In the genomic region with DNA sequence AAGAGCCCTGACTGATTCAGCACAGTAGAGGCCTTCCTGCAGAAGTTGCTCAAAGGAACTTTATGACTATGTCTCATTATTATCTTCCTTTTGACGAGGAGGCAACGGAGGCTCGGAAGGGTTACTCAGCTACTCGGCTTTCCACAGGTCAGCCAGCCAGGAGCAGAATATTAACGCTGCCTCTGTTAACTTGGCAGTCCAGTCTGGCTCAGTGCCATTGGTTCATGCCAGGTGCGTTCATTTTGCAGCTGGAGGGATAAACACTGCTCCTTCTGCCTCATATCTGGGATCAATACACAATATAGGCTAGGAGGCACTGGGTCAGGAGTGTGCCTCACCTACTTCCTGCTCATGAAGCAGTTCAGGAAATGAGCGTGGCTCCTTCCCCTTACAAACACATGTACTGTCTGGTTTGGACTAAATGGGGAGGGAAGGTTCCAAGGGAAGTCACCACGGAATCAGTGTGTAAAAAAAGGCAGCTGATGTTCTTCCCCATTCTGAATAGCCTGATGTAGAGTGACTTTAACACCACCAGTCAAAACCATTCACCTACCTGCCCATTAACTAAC, we compare ENCODE assay signal across 12 mouse cellular contexts. TPM values are rescaled to one million over a fixed set of nuclear protein-coding genes. Genes with fewer than 3 reads are reported as not detected.
A peak's percentile ranks its signal among the peaks of the same experiment; 100 is the strongest.
DNase-seq lines count a peak whose midpoint lies in the region; ATAC-seq and TF ChIP-seq lines count a peak whose summit lies in the region.
"Had no signal": no experiment of that assay in that cellular context is flagged by ENCODE, and none has a peak within 500 bp of the region (broad histone marks: within the 10 kb centered on the region; RNA-seq: fewer than 3 reads in every experiment).

No protein-coding gene starts in this region.

- H3K4me2 ChIP-seq in kidney, embryonic 16.5 days (replicated peaks; ENCODE audit: low read depth, low read length), result no peak overlapping the region

- no peak overlapping the region for H3K4me3 ChIP-seq in kidney, adult 2 months (ENCODE audit: insufficient read depth, low read depth, low read length)
- no peak overlapping the region for H3K4me3 ChIP-seq in kidney, embryonic 16.5 days (ENCODE audit: low read length)

- no peak for TF ChIP-seq POLR2A in kidney, adult 2 months (IDR thresholded peaks at IDR 0.05; ENCODE audit: low read depth, low read length)

- no peaks in the 10 kb centered on the region for H3K9me3 ChIP-seq in kidney, embryonic 16.5 days (ENCODE audit: low read length)

- no peak overlapping the region for H3K27ac ChIP-seq in kidney, adult 2 months (ENCODE audit: insufficient read depth, low read depth, low read length)
- no peak overlapping the region for H3K27ac ChIP-seq in kidney, embryonic 16.5 days (ENCODE audit: low read length)
- H3K27ac ChIP-seq: kidney, postnatal 0 days had no signal

- no peak overlapping the region for H3K9ac ChIP-seq in kidney, embryonic 16.5 days (replicated peaks; ENCODE audit: low read length)
- H3K9ac ChIP-seq: liver, postnatal 0 days had no signal

- no peaks in the 10 kb centered on the region; the same call in 1 of the 2 replicates for H3K4me1 ChIP-seq in kidney, adult 2 months (ENCODE audit: control insufficient read depth, insufficient read depth, low read length)
- 0 out of 2 replicates have a peak, but pooled peaks cover 5% of the 10 kb centered on the region for H3K4me1 ChIP-seq in kidney, embryonic 16.5 days (ENCODE audit: insufficient read depth, low read length)

- no peaks in the 10 kb centered on the region for H3K27me3 ChIP-seq in kidney, adult 2 months (replicated peaks; ENCODE audit: control insufficient read depth, insufficient read depth, low read length)
- no peaks in the 10 kb centered on the region for H3K27me3 ChIP-seq in kidney, embryonic 16.5 days (ENCODE audit: insufficient read depth, low read length)

- no peak for ATAC-seq in cerebellum, adult (ENCODE audit: insufficient number of reproducible peaks, low FRiP score, low TSS enrichment)
- no peak for ATAC-seq in kidney, embryonic 16.5 days (ENCODE audit: low FRiP score, low TSS enrichment)
- ATAC-seq: liver, postnatal 0 days had no signal

- TF ChIP-seq CTCF in kidney, adult 2 months (conservative IDR thresholded peaks at IDR 0.05; ENCODE audit: insufficient read depth, insufficient read length, low read depth, low read length), result no peak

- peak; percentile 42 to 44 for DNase-seq in cerebellum, postnatal 10 days
- peak; percentile 82 for DNase-seq in kidney, adult 2 months
- peak; percentile 16 for DNase-seq in fat pad, adult 2 months (ENCODE audit: extremely low read depth, low read depth, low spot score)
- DNase-seq in kidney, postnatal 14 days, result peak; percentile 49
- no peak for DNase-seq in testis, postnatal 14 days (ENCODE audit: low spot score)
- DNase-seq in frontal cortex, adult 2 months (ENCODE audit: extremely low spot score in 1 of 2, low spot score in 1 of 2), result no peak
- DNase-seq: cerebellum, postnatal 36 days; liver, postnatal 0 days; thymus, postnatal 25 days had no signal

- WGBS in kidney, adult 2 months, result 22% methylated on average over 8 of the region's 8 CpGs
- WGBS in kidney, embryonic 16.5 days, result 56% methylated on average over 8 of the region's 8 CpGs

- H3K36me3 ChIP-seq in kidney, adult 2 months (ENCODE audit: control insufficient read depth, insufficient read depth, low read length), result no peaks in the 10 kb centered on the region
- H3K36me3 ChIP-seq in kidney, embryonic 16.5 days (ENCODE audit: insufficient read depth, low read length), result no peaks in the 10 kb centered on the region

RNA-seq across cellular contexts. Expression of gene Ccdc149, which starts 40.0 kb away (rescaled TPM):
- polyA plus RNA-seq in kidney, adult 2 months (2012; rRNA removed), result 1.4 and 1.7 TPM in 2 replicates
- polyA plus RNA-seq in kidney, embryonic 16.5 days (2015; fragmentation: Nextera tagmentation; extraction: Ambion mirVana), result 3.4 and 3.5 TPM in 2 replicates
- polyA plus RNA-seq in frontal cortex, adult 2 months (2012; rRNA removed), result 32.8 and 41.8 TPM in 2 replicates

Comparison
In these comparisons a context has a peak if more than half of its experiments do, and no peak if none do; other contexts are left out.
1. DNase-seq: peak in cerebellum, postnatal 10 days (2 of 2), kidney, adult 2 months (single experiment), fat pad, adult 2 months (single experiment) and kidney, postnatal 14 days (single experiment); none in testis, postnatal 14 days (single experiment) and frontal cortex, adult 2 months (0 of 2).